Mouse (Mus musculus) intestine, postnatal 0 days (tissue): ENCODE results near the gene Rbbp9. TPM values are rescaled to one million over a fixed set of nuclear protein-coding genes. Genes with fewer than 3 reads are reported as not detected.
"Not testable (repeated sequence)": the region's sequence is repeated elsewhere in the genome, so short reads cannot be mapped to it uniquely, and the experiment has no call there.

Experiments used
- ATAC-seq: fragments of 200-750 bp; cut with Nextera tagmentation; 2 replicates; pipeline ENCODE4 v1.8.0; 2017; ENCODE audit warnings: mild to moderate bottlenecking, moderate TSS enrichment, moderate library complexity
- H3K27ac ChIP-seq: fragments of 300-500 bp; sonication (generic); 2 replicates; pipeline ENCODE4 v1.5.1; 2014; ENCODE audit warnings: mild to moderate bottlenecking, low read depth, low read length, moderate library complexity
- H3K27me3 ChIP-seq: fragments of 300-500 bp; sonication (generic); replicated peaks from 2 replicates; pipeline ENCODE4 v1.6.1; 2014; ENCODE audit warnings: low read length, mixed read lengths; ENCODE audit not compliant: control insufficient read depth, insufficient read depth
- H3K36me3 ChIP-seq: fragments of 300-500 bp; sonication (generic); 2 replicates; pipeline ENCODE4 v1.6.1; 2014; ENCODE audit warnings: mild to moderate bottlenecking, moderate library complexity; ENCODE audit not compliant: control insufficient read depth, insufficient read depth
- H3K4me1 ChIP-seq: fragments of 300-500 bp; sonication (generic); replicated peaks from 2 replicates; pipeline ENCODE4 v1.6.1; 2014; ENCODE audit warnings: antibody characterized with exemption, low read length, mixed read lengths; ENCODE audit not compliant: control insufficient read depth, insufficient read depth
- H3K4me2 ChIP-seq: fragments of 300-500 bp; sonication (generic); replicated peaks from 2 replicates; pipeline ENCODE4 v1.6.1; 2014; ENCODE audit warnings: low read depth, mild to moderate bottlenecking, moderate library complexity
- H3K4me3 ChIP-seq: fragments of 300-500 bp; sonication (generic); 2 replicates; pipeline ENCODE4 v1.5.1; 2014; ENCODE audit warnings: low read depth, low read length
- H3K9ac ChIP-seq: fragments of 300-500 bp; sonication (generic); 2 replicates; pipeline ENCODE4 v1.6.1; 2014; ENCODE audit warnings: mild to moderate bottlenecking, low read depth, low read length
- H3K9me3 ChIP-seq: fragments of 300-500 bp; sonication (generic); 2 replicates; pipeline ENCODE4 v1.6.1; 2016; ENCODE audit warnings: mixed run types; ENCODE audit not compliant: control insufficient read depth
- CTCF ChIP-seq: sonication (generic); IDR thresholded peaks from 2 replicates; pipeline ENCODE4 v1.5.1; 2016; ENCODE audit warnings: low read depth, mild to moderate bottlenecking, control low read depth, antibody characterized with exemption, moderate library complexity
- WGBS: fragments of 180-500 bp; shearing (Covaris S2); extraction: QIAGEN DNeasy Blood & Tissue Kit; methylation state at CpG from one replicate; pipeline ENCODE4 v1.1.7; 2014; 5-methylcytosine and 5-hydroxymethylcytosine counted together
- polyA plus RNA-seq: library from polyadenylated mRNA; unstranded; fragments of >200 nt; fragmentation: Nextera tagmentation; extraction: Ambion mirVana; gene quantifications from 2 replicates; pipeline ENCODE4 v1.2.1, GENCODE M21; 2015

The Rbbp9 gene
- polyA plus RNA-seq, result 17.6 and 18.3 TPM in 2 replicates

GRCm38 (mm10) chr2:144550529-144550928 lies at the start of gene Rbbp9:
Gene Rbbp9 (minus strand): TSS chr2:144550869.
- ATAC-seq, result peak; percentile 73
- H3K27ac ChIP-seq, result no peak within 1 kb of the TSS
- peak within 1 kb of the TSS; percentile 71 for H3K4me3 ChIP-seq
- no peaks in the 10 kb centered on the region for H3K9me3 ChIP-seq
- no peaks in the 10 kb centered on the region for H3K27me3 ChIP-seq
- peaks cover 15% of the 10 kb centered on the region for H3K36me3 ChIP-seq
- H3K9ac ChIP-seq, result peak within 1 kb of the TSS; percentile 50
- H3K4me2 ChIP-seq, result peak within 1 kb of the TSS; percentile 66
- no peak for TF ChIP-seq CTCF
- peaks cover 7% of the 10 kb centered on the region for H3K4me1 ChIP-seq
- under 1% methylated on average over 17 of the region's 17 CpGs for WGBS

GRCm38 (mm10) chr2:144599831-144600687 lies 49.4 kb upstream of the Rbbp9 start, which contains the start of gene Dtd1:
Gene Dtd1 (plus strand): TSS chr2:144599897.
- Histone ChIP-seq H3K27me3 (no peaks in the 10 kb centered on the region), H3K27ac (peak within 1 kb of the TSS; percentile 74), H3K4me1 (no peaks in the 10 kb centered on the region), H3K4me2 (peak within 1 kb of the TSS; percentile 77), H3K9me3 (no peaks in the 10 kb centered on the region), H3K9ac (peak within 1 kb of the TSS; percentile 82), H3K36me3 (no peaks in the 10 kb centered on the region), H3K4me3 (peak within 1 kb of the TSS; percentile 62)
- 2% methylated on average over 50 of the region's 50 CpGs for WGBS
- peak; percentile 95 for TF ChIP-seq CTCF
- ATAC-seq, result peak; percentile 96

GRCm38 (mm10) chr2:144598006-144598405 lies 47.3 kb upstream of the Rbbp9 start:
- 65% methylated on average over 2 of the region's 2 CpGs for WGBS
- no peaks in the 10 kb centered on the region for H3K4me1 ChIP-seq
- no peaks in the 10 kb centered on the region for H3K27me3 ChIP-seq
- no peak for TF ChIP-seq CTCF
- H3K4me3 ChIP-seq, result no peak overlapping the region
- no peaks in the 10 kb centered on the region for H3K9me3 ChIP-seq
- no peak overlapping the region for H3K27ac ChIP-seq
- H3K4me2 ChIP-seq, result no peak overlapping the region
- ATAC-seq, result no peak
- H3K9ac ChIP-seq, result no peak overlapping the region
- H3K36me3 ChIP-seq, result no peaks in the 10 kb centered on the region

GRCm38 (mm10) chr2:144593951-144594651 lies 43.4 kb upstream of the Rbbp9 start, which contains the start of gene Smim26:
Gene Smim26 (plus strand): TSS chr2:144594054.
- WGBS, result under 1% methylated on average over 31 of the region's 31 CpGs
- Histone ChIP-seq H3K36me3 (peaks cover 7% of the 10 kb centered on the region), H3K4me1 (no peaks in the 10 kb centered on the region), H3K4me2 (peak within 1 kb of the TSS; percentile 78), H3K27me3 (no peaks in the 10 kb centered on the region), H3K9ac (peak within 1 kb of the TSS; percentile 62), H3K4me3 (peak within 1 kb of the TSS; percentile 66), H3K9me3 (no peaks in the 10 kb centered on the region), H3K27ac (peak within 1 kb of the TSS; percentile 30; the same call in 1 of the 2 replicates)
- peak; percentile 95 for ATAC-seq
- TF ChIP-seq CTCF, result no peak

- 70% methylated on average over 8 of the region's 8 CpGs for WGBS
Measured at GRCm38 (mm10) chr2:144593036-144593435, 42.4 kb upstream of the Rbbp9 start.

GRCm38 (mm10) chr2:144588723-144589122 lies 38.1 kb upstream of the Rbbp9 start:
- H3K9me3 ChIP-seq, result no peaks in the 10 kb centered on the region
- no peak overlapping the region for H3K4me3 ChIP-seq
- 80% methylated on average over 4 of the region's 4 CpGs for WGBS
- no peaks in the 10 kb centered on the region for H3K4me1 ChIP-seq
- H3K9ac ChIP-seq, result no peak overlapping the region
- peak; percentile 54 for TF ChIP-seq CTCF
- no peak for ATAC-seq
- H3K36me3 ChIP-seq, result peaks cover 54% of the 10 kb centered on the region
- no peak overlapping the region for H3K27ac ChIP-seq
- H3K27me3 ChIP-seq, result no peaks in the 10 kb centered on the region
- no peak overlapping the region for H3K4me2 ChIP-seq

More at GRCm38 (mm10) chr2:144593036-144593435, 42.4 kb upstream of the Rbbp9 start:
- H3K27ac ChIP-seq, H3K9me3 ChIP-seq, H3K4me3 ChIP-seq, H3K27me3 ChIP-seq, H3K9ac ChIP-seq, H3K4me2 ChIP-seq, H3K4me1 ChIP-seq, ATAC-seq: not testable (repeated sequence)
- TF ChIP-seq CTCF, result peak; percentile 34
- peaks cover 15% of the 10 kb centered on the region for H3K36me3 ChIP-seq
